ENCODE assay signal across 19 mouse cellular contexts in genomic region chr9:53292833-53293232, GRCm38 (mm10). TPM values are rescaled to one million over a fixed set of nuclear protein-coding genes. Genes with fewer than 3 reads are reported as not detected.
"Had no signal": no experiment of that assay in that cellular context is flagged by ENCODE, and none has a peak within 500 bp of the region (broad histone marks: within the 10 kb centered on the region; RNA-seq: fewer than 3 reads in every experiment).

No protein-coding gene starts in this region.

- ATAC-seq: liver, embryonic 12.5 days; liver, postnatal 0 days; lung, postnatal 0 days; midbrain, embryonic 13.5 days; midbrain, embryonic 15.5 days; midbrain, embryonic 16.5 days had no signal

- DNase-seq: left cerebral cortex, postnatal 4 days; liver; liver, embryonic 13.5 days; liver, postnatal 0 days; lung, adult 18-20 months; lung, adult 2 months; lung, embryonic 14.5 days; lung, postnatal 10 days; lung, postnatal 14 days; lung, postnatal 36 days; lung, postnatal 4 days; midbrain, embryonic 14.5 days had no signal

RNA-seq across cellular contexts. Expression of gene Exph5, which starts 8.6 kb away (rescaled TPM):
- total RNA-seq: megakaryocyte-erythroid progenitor cell, adult 5-6 weeks; monocyte, adult 5-6 weeks had no signal
